In the genomic region with DNA sequence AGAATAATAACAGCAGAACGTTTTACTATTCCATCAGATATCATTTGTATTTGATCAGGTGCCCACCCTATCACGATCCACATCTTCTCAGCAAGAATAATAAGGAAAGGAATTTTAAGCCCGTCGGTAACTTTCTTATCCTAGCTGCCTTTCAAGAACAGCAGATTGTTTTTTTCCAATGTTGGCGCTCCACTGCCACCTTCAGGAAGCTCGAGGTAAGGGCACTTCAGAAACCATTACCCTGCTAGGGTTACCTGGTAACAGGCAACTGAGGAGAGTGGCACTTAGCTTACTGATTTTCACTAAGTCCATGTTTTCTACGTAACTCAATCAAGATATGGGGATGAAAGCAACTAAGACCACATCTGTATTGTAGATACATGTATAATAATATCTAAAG, we compare ENCODE assay signal across 9 mouse cellular contexts.
A peak's percentile ranks its signal among the peaks of the same experiment; 100 is the strongest.
DNase-seq lines count a peak whose midpoint lies in the region; ATAC-seq and TF ChIP-seq lines count a peak whose summit lies in the region.
"Had no signal": no experiment of that assay in that cellular context is flagged by ENCODE, and none has a peak within 500 bp of the region (broad histone marks: within the 10 kb centered on the region; RNA-seq: fewer than 3 reads in every experiment).

No protein-coding gene starts in this region.

- no peak overlapping the region for H3K27ac ChIP-seq in hindbrain, postnatal 0 days
- H3K27ac ChIP-seq: neural tube, embryonic 13.5 days had no signal

- WGBS in hindbrain, postnatal 0 days: 23% methylated on average over 7 of the region's 7 CpGs

- no peak overlapping the region for H3K9ac ChIP-seq in hindbrain, postnatal 0 days (replicated peaks; ENCODE audit: low read length)
- H3K9ac ChIP-seq: neural tube, embryonic 13.5 days had no signal

- DNase-seq in adrenal gland, adult 2 months: peak; percentile 27
- DNase-seq in adrenal gland, adult 18-20 months (ENCODE audit: low spot score in 2 of 2): no peak
- DNase-seq in layer of hippocampus, postnatal 10 days (ENCODE audit: low spot score in 2 of 2): peak; percentile 29 to 37
- no peak for DNase-seq in layer of hippocampus, postnatal 36 days
- peak; percentile 71 for DNase-seq in adipocyte (ENCODE audit: low spot score)
- DNase-seq in hindbrain, postnatal 0 days (ENCODE audit: low spot score): peak; percentile 71
- peak; percentile 2 for DNase-seq in naive thymus-derived CD4-positive, alpha-beta T cell, adult 2 months (ENCODE audit: low read depth)
- no peak for DNase-seq in urinary bladder, adult 2 months (ENCODE audit: low spot score)

- TF ChIP-seq CTCF in hindbrain, postnatal 0 days (IDR thresholded peaks at IDR 0.05; ENCODE audit: low read depth): peak; percentile 74

- no peaks in the 10 kb centered on the region for H3K36me3 ChIP-seq in hindbrain, postnatal 0 days (ENCODE audit: insufficient read depth, low read length)
- H3K36me3 ChIP-seq: neural tube, embryonic 13.5 days had no signal

- no peak overlapping the region for H3K4me2 ChIP-seq in hindbrain, postnatal 0 days (ENCODE audit: low read depth, low read length)
- H3K4me2 ChIP-seq: neural tube, embryonic 13.5 days had no signal

- no peaks in the 10 kb centered on the region for H3K27me3 ChIP-seq in hindbrain, postnatal 0 days (ENCODE audit: insufficient read depth, low read length)
- H3K27me3 ChIP-seq: neural tube, embryonic 13.5 days had no signal

- no peak for ATAC-seq in hindbrain, postnatal 0 days

- no peaks in the 10 kb centered on the region for H3K9me3 ChIP-seq in hindbrain, postnatal 0 days (ENCODE audit: low read length)
- H3K9me3 ChIP-seq: neural tube, embryonic 13.5 days had no signal

- no peaks in the 10 kb centered on the region for H3K4me1 ChIP-seq in hindbrain, postnatal 0 days (ENCODE audit: insufficient read depth, low read length)
- H3K4me1 ChIP-seq: neural tube, embryonic 13.5 days had no signal

- no peak overlapping the region for H3K4me3 ChIP-seq in hindbrain, postnatal 0 days (ENCODE audit: low read length)
- H3K4me3 ChIP-seq: neural tube, embryonic 13.5 days had no signal

Comparison
In these comparisons a context has a peak if more than half of its experiments do, and no peak if none do; other contexts are left out.
1. DNase-seq: peak in adrenal gland, adult 2 months (single experiment), layer of hippocampus, postnatal 10 days (2 of 2), adipocyte (single experiment), hindbrain, postnatal 0 days (single experiment) and naive thymus-derived CD4-positive, alpha-beta T cell, adult 2 months (single experiment); none in adrenal gland, adult 18-20 months (0 of 2), layer of hippocampus, postnatal 36 days (0 of 2) and urinary bladder, adult 2 months (single experiment).